ENCODE assay signal across 8 mouse cellular contexts in genomic region chrX:36989752-36990404, GRCm38 (mm10). TPM values are rescaled to one million over a fixed set of nuclear protein-coding genes. Genes with fewer than 3 reads are reported as not detected.
DNase-seq lines count a peak whose midpoint lies in the region; ATAC-seq and TF ChIP-seq lines count a peak whose summit lies in the region.

No protein-coding gene starts in this region.

- TF ChIP-seq CTCF in testis, adult 2 months (IDR thresholded peaks at IDR 0.05; ENCODE audit: control insufficient read depth, insufficient read depth, insufficient replicate concordance, low read depth, low read length): no peak
- 0 out of 2 replicates have a peak, but pooled peaks have one; percentile 18 for TF ChIP-seq CTCF in hindbrain, postnatal 0 days (IDR thresholded peaks at IDR 0.05; ENCODE audit: low read depth)
- TF ChIP-seq CTCF in midbrain, postnatal 0 days (IDR thresholded peaks at IDR 0.05): peak; percentile 19; the same call in 1 of the 2 replicates

- DNase-seq in heart, adult 11 months: peak; percentile 87
- no peak for DNase-seq in heart, postnatal 10 days
- DNase-seq in testis, postnatal 14 days (ENCODE audit: low spot score): no peak
- no peak for DNase-seq in hindbrain, postnatal 0 days (ENCODE audit: low spot score)
- peak; percentile 3 for DNase-seq in midbrain, postnatal 0 days (ENCODE audit: low spot score)
- DNase-seq in right cerebral cortex, adult 18-20 months: no peak
- DNase-seq in testis, postnatal 10 days (ENCODE audit: low spot score): no peak

- H3K27me3 ChIP-seq in testis, adult 2 months (ENCODE audit: control insufficient read depth, insufficient read depth, low read length): no peaks in the 10 kb centered on the region
- no peaks in the 10 kb centered on the region for H3K27me3 ChIP-seq in hindbrain, postnatal 0 days (ENCODE audit: insufficient read depth, low read length)
- H3K27me3 ChIP-seq in midbrain, postnatal 0 days (ENCODE audit: insufficient read depth, low read length): no peaks in the 10 kb centered on the region

- no peak for TF ChIP-seq POLR2A in testis, adult 2 months (IDR thresholded peaks at IDR 0.05; ENCODE audit: control insufficient read depth, low read depth, low read length)

- ATAC-seq in hindbrain, postnatal 0 days: peak; percentile 33; the same call in 1 of the 2 replicates
- peak; percentile 59; the same call in 1 of the 2 replicates for ATAC-seq in midbrain, postnatal 0 days (ENCODE audit: low FRiP score)

- H3K36me3 ChIP-seq in testis, adult 2 months (ENCODE audit: control insufficient read depth, insufficient read depth, low read length): no peaks in the 10 kb centered on the region
- no peaks in the 10 kb centered on the region for H3K36me3 ChIP-seq in hindbrain, postnatal 0 days (ENCODE audit: insufficient read depth, low read length)
- no peaks in the 10 kb centered on the region for H3K36me3 ChIP-seq in midbrain, postnatal 0 days (ENCODE audit: insufficient read depth, low read length)

- H3K4me3 ChIP-seq in testis, adult 2 months (ENCODE audit: control insufficient read depth, low read depth, low read length): peak overlapping the region; percentile 62
- H3K4me3 ChIP-seq in hindbrain, postnatal 0 days (ENCODE audit: low read length): peak overlapping the region; percentile 55
- H3K4me3 ChIP-seq in midbrain, postnatal 0 days (ENCODE audit: low read depth, low read length): peak overlapping the region; percentile 56

- no peak overlapping the region for H3K27ac ChIP-seq in testis, adult 2 months (ENCODE audit: control insufficient read depth, insufficient read depth, low read depth, low read length)
- H3K27ac ChIP-seq in hindbrain, postnatal 0 days: peak overlapping the region; percentile 68
- H3K27ac ChIP-seq in midbrain, postnatal 0 days (ENCODE audit: low read depth, low read length): peak overlapping the region; percentile 77

- peak overlapping the region; percentile 62 for H3K4me2 ChIP-seq in hindbrain, postnatal 0 days (ENCODE audit: low read depth, low read length)
- H3K4me2 ChIP-seq in midbrain, postnatal 0 days (ENCODE audit: low read depth, low read length, poor library complexity, severe bottlenecking): peak overlapping the region; percentile 52

- intact Hi-C loops in heart, postnatal 10 days (cut with DNase I): loop anchor here (5.0 kb wide), 2 partner anchors 32 to 58 kb away; no protein-coding TSS in a partner anchor

- 24% methylated on average over 7 of the region's 11 CpGs for WGBS in hindbrain, postnatal 0 days
- WGBS in midbrain, postnatal 0 days: 26% methylated on average over 7 of the region's 11 CpGs

- peak overlapping the region; percentile 57 for H3K9ac ChIP-seq in hindbrain, postnatal 0 days (replicated peaks; ENCODE audit: low read length)
- peak overlapping the region; percentile 73 for H3K9ac ChIP-seq in midbrain, postnatal 0 days (replicated peaks; ENCODE audit: low read length, poor library complexity, severe bottlenecking)

- H3K9me3 ChIP-seq in hindbrain, postnatal 0 days (ENCODE audit: low read length): no peaks in the 10 kb centered on the region
- H3K9me3 ChIP-seq in midbrain, postnatal 0 days (ENCODE audit: low read length): no peaks in the 10 kb centered on the region

- peaks cover 5% of the 10 kb centered on the region for H3K4me1 ChIP-seq in testis, adult 2 months (ENCODE audit: control insufficient read depth, insufficient read depth, low read length)
- H3K4me1 ChIP-seq in hindbrain, postnatal 0 days (ENCODE audit: insufficient read depth, low read length): no peaks in the 10 kb centered on the region
- H3K4me1 ChIP-seq in midbrain, postnatal 0 days (ENCODE audit: insufficient read depth, low read length): no peaks in the 10 kb centered on the region

RNA-seq across cellular contexts. Expression of gene Sept6, which starts 1.7 kb away (rescaled TPM):
- 10 to 100 TPM; 23.2 to 25.0 TPM for total RNA-seq in heart, postnatal 10 days (2021)
- 14.6 and 17.9 TPM in 2 replicates for polyA plus RNA-seq in testis, adult 2 months (2012; rRNA removed)
- 81.3 and 106 TPM in 2 replicates for total RNA-seq in hindbrain, postnatal 0 days (2014; rRNA removed)
- 55.0 and 59.6 TPM in 2 replicates for polyA plus RNA-seq in hindbrain, postnatal 0 days (2015; fragmentation: Nextera tagmentation; extraction: Ambion mirVana)
- 81.4 and 137 TPM in 2 replicates for total RNA-seq in midbrain, postnatal 0 days (2014; rRNA removed)
- polyA plus RNA-seq in midbrain, postnatal 0 days (2015; fragmentation: Nextera tagmentation; extraction: Ambion mirVana): 65.1 and 66.2 TPM in 2 replicates

RNA-seq across cellular contexts. Expression of gene Sowahd, which starts 58.8 kb away (rescaled TPM):
- total RNA-seq in heart, postnatal 10 days (2021): not detected
- 2.3 and 2.9 TPM in 2 replicates for polyA plus RNA-seq in testis, adult 2 months (2012; rRNA removed)
- not detected in 2 replicates for total RNA-seq in hindbrain, postnatal 0 days (2014; rRNA removed)
- 0.09 TPM in 1 of 2 replicates, not detected in the other for polyA plus RNA-seq in hindbrain, postnatal 0 days (2015; fragmentation: Nextera tagmentation; extraction: Ambion mirVana)
- total RNA-seq in midbrain, postnatal 0 days (2014; rRNA removed): not detected in 2 replicates
- polyA plus RNA-seq in midbrain, postnatal 0 days (2015; fragmentation: Nextera tagmentation; extraction: Ambion mirVana): 0.16 TPM in 1 of 2 replicates, not detected in the other

Comparison
In these comparisons a context has a peak if more than half of its experiments do, and no peak if none do; other contexts are left out.
1. DNase-seq: peak in heart, adult 11 months (single experiment) and midbrain, postnatal 0 days (single experiment); none in heart, postnatal 10 days (0 of 2), testis, postnatal 14 days (single experiment), hindbrain, postnatal 0 days (single experiment), right cerebral cortex, adult 18-20 months (single experiment) and testis, postnatal 10 days (single experiment).
2. Peak in every context shown above with its lines, with median percentiles within 50 percentile points of each other: H3K4me3 ChIP-seq.